Mouse (Mus musculus): ENCODE data around the gene 1810049J17Rik. TPM values are rescaled to one million over a fixed set of nuclear protein-coding genes. Genes with fewer than 3 reads are reported as not detected.

The 1810049J17Rik gene
- polyA plus RNA-seq, 1 experiment from 2014 or later = 1.2 TPM

Other genes starting within 250 kb of the 1810049J17Rik start
- 173 and 181 TPM in 2 replicates for gene Zfr, start 204.1 kb downstream of the 1810049J17Rik start, polyA plus RNA-seq (2014; fragmentation: Nextera tagmentation; extraction: Ambion mirVana)
- gene Mtmr12, start 116.9 kb downstream of the 1810049J17Rik start, polyA plus RNA-seq (2014; fragmentation: Nextera tagmentation; extraction: Ambion mirVana) = 22.0 TPM in 2 replicates
- gene Golph3, start 449 bp downstream of the 1810049J17Rik start, polyA plus RNA-seq (2014; fragmentation: Nextera tagmentation; extraction: Ambion mirVana) = 101 and 118 TPM in 2 replicates

Data from stomach, embryonic 14.5 days (tissue).